In the genomic region with DNA sequence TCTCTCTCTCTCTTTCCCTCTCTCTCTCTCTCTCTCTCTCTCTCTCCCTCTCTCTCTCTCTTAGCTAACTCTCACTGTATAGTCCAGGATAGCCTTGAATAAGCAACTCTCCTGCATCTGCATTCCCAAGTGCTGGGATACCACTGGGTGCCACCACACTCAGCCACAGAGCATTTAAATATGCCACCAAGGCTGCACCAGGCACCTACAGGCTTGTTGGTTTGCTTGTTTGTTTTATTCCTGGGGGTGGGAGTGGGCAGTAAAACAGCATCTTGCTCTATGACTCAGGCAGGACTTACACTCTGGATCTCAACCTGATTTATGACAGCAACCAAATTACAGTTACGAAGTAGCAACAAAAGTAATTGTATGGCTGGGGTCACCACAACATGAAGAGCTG, we compare ENCODE assay signal across 41 mouse cellular contexts. TPM values are rescaled to one million over a fixed set of nuclear protein-coding genes. Genes with fewer than 3 reads are reported as not detected.
"Had no signal": no experiment of that assay in that cellular context is flagged by ENCODE, and none has a peak within 500 bp of the region (broad histone marks: within the 10 kb centered on the region; RNA-seq: fewer than 3 reads in every experiment).

No protein-coding gene starts in this region.

- H3K9me3 ChIP-seq: limb, embryonic 10.5 days; limb, embryonic 12.5 days; limb, embryonic 13.5 days; limb, embryonic 15.5 days; liver, embryonic 12.5 days; liver, embryonic 13.5 days; liver, embryonic 15.5 days; lung, embryonic 15.5 days; megakaryocyte, embryonic 14.5 days; midbrain, embryonic 10.5 days; midbrain, embryonic 12.5 days; midbrain, embryonic 13.5 days; midbrain, embryonic 15.5 days; neural tube, embryonic 12.5 days had no signal

- H3K4me2 ChIP-seq: limb, embryonic 12.5 days; limb, embryonic 13.5 days; limb, embryonic 15.5 days; liver, embryonic 11.5 days; liver, embryonic 12.5 days; liver, embryonic 13.5 days; liver, embryonic 15.5 days; lung, embryonic 14.5 days; lung, embryonic 15.5 days; midbrain, embryonic 11.5 days; midbrain, embryonic 12.5 days; midbrain, embryonic 13.5 days; midbrain, embryonic 15.5 days; neural tube, embryonic 12.5 days had no signal

- ATAC-seq: liver, embryonic 12.5 days; liver, postnatal 0 days; lung, postnatal 0 days; midbrain, embryonic 13.5 days; midbrain, embryonic 15.5 days; midbrain, embryonic 16.5 days had no signal

- H3K27me3 ChIP-seq: limb, embryonic 12.5 days; limb, embryonic 13.5 days; limb, embryonic 15.5 days; liver, embryonic 12.5 days; liver, embryonic 13.5 days; liver, embryonic 15.5 days; lung, embryonic 15.5 days; megakaryocyte, embryonic 14.5 days; midbrain, embryonic 12.5 days; midbrain, embryonic 13.5 days; midbrain, embryonic 15.5 days; neural tube, embryonic 12.5 days had no signal

- H3K4me3 ChIP-seq: limb, embryonic 10.5 days; limb, embryonic 12.5 days; limb, embryonic 13.5 days; limb, embryonic 15.5 days; liver, embryonic 12.5 days; liver, embryonic 13.5 days; liver, embryonic 15.5 days; lung, embryonic 15.5 days; megakaryocyte, embryonic 14.5 days; midbrain, embryonic 10.5 days; midbrain, embryonic 12.5 days; midbrain, embryonic 13.5 days; midbrain, embryonic 15.5 days; myocyte; neural tube, embryonic 12.5 days had no signal

- H3K9ac ChIP-seq: limb, embryonic 12.5 days; limb, embryonic 13.5 days; limb, embryonic 15.5 days; liver, embryonic 12.5 days; liver, embryonic 13.5 days; liver, embryonic 14.5 days; liver, embryonic 15.5 days; liver, postnatal 0 days; lung, embryonic 14.5 days; lung, embryonic 15.5 days; midbrain, embryonic 12.5 days; midbrain, embryonic 13.5 days; midbrain, embryonic 15.5 days; neural tube, embryonic 12.5 days had no signal

- H3K36me3 ChIP-seq: limb, embryonic 10.5 days; limb, embryonic 12.5 days; limb, embryonic 13.5 days; limb, embryonic 15.5 days; liver, embryonic 12.5 days; liver, embryonic 13.5 days; liver, embryonic 15.5 days; lung, embryonic 15.5 days; midbrain, embryonic 10.5 days; midbrain, embryonic 12.5 days; midbrain, embryonic 13.5 days; midbrain, embryonic 15.5 days; neural tube, embryonic 12.5 days had no signal

- DNase-seq: left cerebral cortex, postnatal 4 days; liver; liver, embryonic 13.5 days; liver, postnatal 0 days; lung, adult 18-20 months; lung, adult 2 months; lung, embryonic 14.5 days; lung, postnatal 10 days; lung, postnatal 14 days; lung, postnatal 36 days; lung, postnatal 4 days; midbrain, embryonic 14.5 days had no signal

- H3K4me1 ChIP-seq: liver, embryonic 15.5 days had no signal

- H3K27ac ChIP-seq: limb, embryonic 10.5 days; limb, embryonic 12.5 days; limb, embryonic 13.5 days; limb, embryonic 15.5 days; liver, embryonic 12.5 days; liver, embryonic 13.5 days; liver, embryonic 14.5 days; liver, embryonic 15.5 days; lung, embryonic 15.5 days; macrophage; midbrain, embryonic 10.5 days; midbrain, embryonic 12.5 days; midbrain, embryonic 13.5 days; midbrain, embryonic 15.5 days; neural tube, embryonic 12.5 days had no signal

RNA-seq across cellular contexts. Expression of a gene that starts 25.6 kb away (rescaled TPM):
- total RNA-seq: megakaryocyte progenitor cell, adult 5-6 weeks; megakaryocyte, adult 5-6 weeks; megakaryocyte-erythroid progenitor cell, adult 5-6 weeks; monocyte, adult 5-6 weeks had no signal
- polyA plus RNA-seq: limb, embryonic 10.5 days; limb, embryonic 11.5 days; limb, embryonic 12.5 days; limb, embryonic 13.5 days; limb, embryonic 14.5 days; limb, embryonic 15.5 days; liver, adult 2 months; liver, embryonic 11.5 days; liver, embryonic 12.5 days; liver, embryonic 13.5 days; liver, embryonic 14.5 days; liver, embryonic 15.5 days; liver, embryonic 16.5 days; liver, postnatal 0 days; lung, embryonic 14.5 days; macrophage; midbrain, embryonic 10.5 days; midbrain, embryonic 11.5 days; midbrain, embryonic 12.5 days; midbrain, embryonic 13.5 days; myocyte; neural tube, embryonic 11.5 days had no signal
